Mouse (Mus musculus) spleen, postnatal 4 days (tissue): Measurements from ENCODE around the gene Krt222.
"Not testable (repeated sequence)": the region's sequence is repeated elsewhere in the genome, so short reads cannot be mapped to it uniquely, and the experiment has no call there.

Experiments
- DNase-seq, 2 experiments: peaks; one replicate each; pipeline ENCODE4 v3.0.0; 2022; ENCODE audit warnings: low spot score in 2 of 2

Krt222 gene

DNA sequence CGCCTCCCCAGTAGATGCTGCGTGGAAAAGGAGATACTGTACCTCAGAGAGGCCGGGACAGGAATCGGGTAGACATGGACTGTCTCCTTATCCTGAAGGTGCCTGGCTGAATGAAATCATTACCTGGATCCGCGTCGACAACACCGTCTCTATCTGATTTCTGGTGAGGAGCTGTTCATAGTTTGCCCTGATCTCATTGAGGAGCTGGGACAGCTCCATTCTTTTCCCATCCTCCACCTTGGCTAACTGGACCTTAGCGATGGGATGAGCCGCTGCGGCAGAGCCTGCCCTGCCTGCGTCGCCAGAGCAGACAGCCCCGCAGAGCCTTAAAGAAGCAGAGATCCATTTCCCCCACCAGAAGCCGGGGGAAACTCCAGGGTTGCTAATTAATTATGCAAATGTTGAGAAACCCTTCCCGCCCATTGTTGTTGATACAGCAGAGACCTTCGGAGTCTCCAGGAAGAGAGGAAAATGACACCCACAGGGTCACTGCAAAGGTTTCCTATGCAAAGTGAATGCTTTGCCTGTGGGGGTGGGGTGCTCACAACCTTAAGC, at the start of gene Krt222:
Gene Krt222 (minus strand): TSS at position 266 of the 555 bp plus-strand sequence.
- no peak for DNase-seq

DNA sequence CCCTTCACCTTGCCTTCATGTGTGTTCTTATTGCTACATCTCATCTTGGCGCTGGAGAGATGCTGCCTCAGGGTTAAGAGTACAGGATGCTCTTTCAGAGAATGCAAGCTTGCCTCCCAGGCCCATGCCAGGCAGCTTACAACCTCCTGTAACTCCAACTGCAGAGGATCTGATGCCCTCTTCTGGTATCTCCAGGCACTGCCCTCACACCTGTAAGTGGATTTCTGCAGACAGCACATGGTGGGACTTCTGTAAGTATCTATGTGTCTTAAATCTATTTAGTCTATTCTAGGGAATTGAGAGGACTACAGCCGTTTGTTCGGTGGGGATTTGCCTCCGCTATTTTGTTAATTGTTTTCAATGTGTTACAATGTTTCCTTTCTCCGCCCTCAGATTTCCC, 49.0 kb upstream of the Krt222 start:
- peak; percentile 41 to 67 for DNase-seq

DNA sequence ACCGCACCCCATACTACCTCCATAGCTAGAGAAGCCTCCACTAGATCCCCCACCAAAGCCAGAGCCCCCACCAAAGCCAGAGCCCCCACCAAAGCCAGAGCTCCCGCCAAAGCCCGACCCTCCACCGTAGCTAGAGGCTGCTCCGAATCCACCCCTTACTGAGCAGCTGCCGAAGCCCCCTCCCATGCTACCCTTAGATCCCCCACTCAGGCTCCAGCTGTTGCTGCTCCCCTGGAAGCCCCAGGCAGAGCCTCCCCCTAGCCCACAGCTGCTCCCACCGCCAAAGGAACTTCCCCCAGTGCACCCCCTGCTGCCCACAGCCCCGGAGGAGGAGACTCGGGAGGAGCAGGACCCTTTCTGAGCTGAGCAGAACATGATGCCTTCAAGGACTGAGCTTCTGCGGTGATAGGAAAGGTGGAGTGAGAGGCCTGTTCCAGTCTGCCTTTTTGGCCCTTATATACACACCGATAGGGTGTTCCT, 41.0 kb upstream of the Krt222 start, which contains the start of gene Krt24:
Gene Krt24 (minus strand): TSS at position 430 of the 480 bp plus-strand sequence.
- DNase-seq: no peak

DNA sequence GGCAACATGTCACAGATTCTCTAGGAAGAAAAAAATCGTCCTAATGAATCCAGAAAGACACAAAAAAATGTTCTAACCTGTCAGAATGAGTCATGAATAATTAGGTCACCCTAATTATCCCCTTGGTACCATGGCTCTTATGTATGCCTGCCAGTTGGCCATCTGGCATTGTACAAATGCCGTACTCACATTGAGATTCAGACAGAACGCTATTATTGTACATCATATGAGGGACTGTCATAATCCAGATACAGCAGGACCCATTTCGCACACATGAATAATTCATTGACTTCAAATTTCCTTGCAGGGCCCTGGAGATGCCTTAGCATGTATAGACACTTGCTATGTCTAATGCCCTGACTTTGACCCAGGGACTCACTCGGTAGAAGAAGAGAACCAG, 40.1 kb upstream of the Krt222 start:
- DNase-seq: no peak

DNA sequence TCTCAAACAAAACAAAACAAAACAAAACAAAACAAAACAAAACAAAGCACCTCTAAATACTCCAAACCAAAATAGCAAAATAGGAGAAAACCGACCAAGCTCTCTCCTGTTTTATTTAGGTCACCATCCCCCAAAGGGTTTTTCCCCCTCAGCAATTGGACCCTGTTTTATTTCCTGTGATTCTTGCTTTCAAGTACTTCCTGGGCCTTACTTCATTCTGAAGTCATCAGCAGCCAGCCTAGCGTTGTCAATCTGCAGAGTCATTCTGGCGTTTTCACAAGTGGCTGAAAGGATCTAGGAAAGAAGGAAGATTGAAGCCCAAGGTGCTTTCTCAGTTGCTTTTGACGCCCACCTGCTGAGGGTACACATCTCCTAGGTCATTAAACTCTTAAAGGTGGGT, 39.4 kb upstream of the Krt222 start:
- DNase-seq: no peak

DNA sequence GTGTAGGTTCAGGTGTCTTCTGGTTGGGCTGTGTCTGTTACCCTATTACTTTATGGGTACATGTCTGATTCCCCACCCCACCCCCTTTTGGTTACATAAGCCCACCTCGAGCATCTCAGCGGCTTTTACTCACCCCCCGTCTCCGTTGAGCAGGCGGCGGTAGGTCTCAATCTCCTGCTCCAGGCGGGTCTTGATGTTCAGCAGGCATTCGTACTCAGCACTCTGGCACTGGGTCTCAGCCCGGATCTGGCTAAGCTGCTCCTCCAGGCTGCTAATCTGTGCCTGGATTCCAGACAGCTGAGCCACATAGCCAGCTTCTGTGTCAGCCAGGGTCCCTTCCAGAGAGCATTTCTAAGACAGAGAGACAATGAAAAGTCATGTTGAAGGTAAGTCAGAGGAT, 37.2 kb upstream of the Krt222 start:
- DNase-seq: no peak

DNA sequence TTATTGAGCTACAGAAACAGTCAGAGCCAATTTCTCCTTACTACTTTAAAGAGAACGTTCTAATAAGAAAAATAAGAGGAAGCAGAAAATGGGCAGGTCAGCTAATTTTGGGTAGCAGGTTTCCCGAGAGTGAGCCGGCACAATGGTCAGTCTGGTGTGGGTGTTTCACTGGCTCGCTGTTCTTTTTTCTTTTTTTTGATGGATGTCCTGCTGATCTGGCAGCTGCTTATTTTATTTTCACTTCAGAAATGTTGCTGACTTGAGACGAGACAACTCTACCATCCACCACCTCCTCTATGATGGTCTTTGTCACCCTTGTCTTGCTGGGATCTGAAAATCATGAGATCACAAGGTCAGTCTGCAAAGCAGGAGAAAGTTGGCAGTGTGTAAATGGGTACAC, 36.1 kb upstream of the Krt222 start:
- no peak for DNase-seq

DNA sequence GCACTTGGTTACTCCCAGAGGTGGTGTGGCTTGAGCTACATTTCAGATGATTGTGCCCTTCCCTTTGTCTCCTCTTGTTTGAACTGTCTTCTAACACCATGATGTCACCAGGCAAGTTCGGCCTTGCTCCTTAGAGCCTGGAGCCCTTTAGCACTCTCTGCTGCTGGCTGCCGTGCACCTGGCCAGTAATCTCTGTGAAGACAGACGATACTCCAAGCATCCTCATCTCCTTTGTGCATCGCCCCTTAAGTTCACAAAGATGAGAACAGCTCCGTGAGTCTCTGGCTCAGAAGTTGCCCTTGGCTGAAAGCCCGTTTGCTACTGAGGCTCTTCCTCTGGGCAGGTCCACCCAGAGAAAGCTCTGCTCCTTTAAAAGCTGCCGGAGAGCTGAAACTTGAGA, 32.9 kb upstream of the Krt222 start:
- no peak for DNase-seq

DNA sequence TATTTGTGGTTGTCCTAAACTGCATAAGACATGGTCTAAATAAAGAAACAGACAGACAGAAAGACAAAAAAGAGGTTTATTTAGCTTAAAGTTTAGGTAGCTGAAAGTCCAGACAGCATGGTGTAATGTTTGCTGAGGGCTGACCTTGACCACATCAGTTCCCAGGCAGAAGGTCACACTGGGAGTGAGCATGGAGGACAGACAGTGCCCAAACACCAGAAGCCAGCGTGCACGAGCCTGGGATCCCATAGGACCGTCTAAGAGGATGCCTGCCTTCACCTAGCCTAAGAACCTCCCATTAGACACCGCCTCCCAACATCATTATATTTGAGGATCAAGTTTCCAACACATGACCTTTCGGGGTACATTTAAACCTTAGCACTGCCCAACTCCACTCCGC, 31.7 kb upstream of the Krt222 start:
- DNase-seq: no peak

DNA sequence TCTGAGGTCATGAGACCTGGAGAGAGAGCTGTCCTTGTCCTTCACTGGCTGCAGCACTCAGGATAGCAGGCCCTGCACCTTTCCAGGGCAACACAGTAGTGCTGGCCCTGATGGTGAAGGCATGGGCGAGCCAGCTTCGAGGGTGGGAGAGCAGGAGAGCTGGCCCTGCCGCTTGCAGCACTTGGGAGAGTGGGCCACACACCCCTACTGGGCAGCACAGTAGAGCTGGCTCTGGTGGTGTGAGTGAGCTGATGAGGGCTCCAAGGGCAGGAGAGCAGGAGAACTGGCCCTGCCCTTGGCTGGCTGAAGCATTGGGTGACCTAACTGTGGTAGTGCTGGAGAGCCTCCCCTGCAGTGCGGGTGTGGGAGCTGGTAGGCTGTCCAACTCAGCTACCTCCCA, 28.8 kb upstream of the Krt222 start:
- no peak for DNase-seq

DNA sequence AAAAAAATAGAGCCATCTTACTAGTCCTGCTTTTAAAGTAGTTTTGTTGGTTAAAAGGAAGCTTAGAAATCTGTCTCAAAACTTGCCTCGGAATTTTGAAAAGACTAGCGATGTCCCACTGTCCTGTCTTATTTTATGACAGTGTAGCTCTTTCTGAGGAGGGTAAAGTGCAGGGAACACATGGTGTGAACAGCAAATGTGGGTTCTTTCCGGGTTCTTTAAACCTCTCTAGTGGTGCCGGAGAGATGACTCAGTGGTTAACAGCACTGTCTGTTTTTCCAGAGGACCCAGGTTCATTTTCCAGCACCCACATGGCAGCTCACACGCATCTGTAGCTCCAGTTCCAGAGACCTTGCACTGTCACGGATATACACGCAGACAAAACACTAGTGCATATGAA, 25.3 kb upstream of the Krt222 start:
- no peak for DNase-seq

DNA sequence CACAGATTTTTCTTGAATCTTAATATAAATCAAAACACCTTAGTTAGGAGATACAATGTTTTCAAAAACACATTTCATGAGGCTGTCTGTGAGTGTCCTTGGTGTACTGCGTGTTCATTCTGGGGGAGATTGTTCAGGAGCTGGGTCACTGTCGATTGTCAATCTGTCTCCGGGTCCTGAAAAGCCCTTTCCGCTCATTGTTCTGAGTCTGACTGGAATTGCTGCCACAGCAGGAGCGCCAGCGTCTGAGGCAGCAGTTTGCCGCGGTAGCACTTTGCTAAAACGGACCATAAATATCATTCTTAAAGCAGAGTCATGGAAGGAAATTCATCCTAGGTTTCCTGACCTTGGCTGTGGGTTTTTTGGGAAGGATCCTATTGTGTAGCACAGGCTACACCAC, 21.9 kb upstream of the Krt222 start:
- DNase-seq: no peak

DNA sequence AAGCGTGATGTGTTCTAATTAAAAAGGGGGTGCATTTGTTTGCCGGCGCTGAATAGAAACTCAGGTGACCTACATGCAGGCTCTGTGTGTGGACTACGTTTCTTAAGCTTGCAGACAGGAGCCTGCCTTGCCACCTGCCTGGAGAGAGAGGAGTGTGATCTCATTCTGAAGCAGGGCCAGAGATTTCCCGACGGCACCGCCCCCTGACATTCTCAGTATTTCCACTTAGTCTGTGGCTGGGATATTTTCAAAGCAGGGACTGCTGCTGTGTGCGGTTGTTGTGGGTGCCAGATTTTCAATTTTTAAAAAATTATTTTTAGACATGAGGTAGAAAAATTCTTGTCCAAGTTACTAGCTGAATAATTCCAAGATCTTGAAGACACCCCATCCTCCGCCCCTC, 21.3 kb upstream of the Krt222 start:
- DNase-seq: no peak

DNA sequence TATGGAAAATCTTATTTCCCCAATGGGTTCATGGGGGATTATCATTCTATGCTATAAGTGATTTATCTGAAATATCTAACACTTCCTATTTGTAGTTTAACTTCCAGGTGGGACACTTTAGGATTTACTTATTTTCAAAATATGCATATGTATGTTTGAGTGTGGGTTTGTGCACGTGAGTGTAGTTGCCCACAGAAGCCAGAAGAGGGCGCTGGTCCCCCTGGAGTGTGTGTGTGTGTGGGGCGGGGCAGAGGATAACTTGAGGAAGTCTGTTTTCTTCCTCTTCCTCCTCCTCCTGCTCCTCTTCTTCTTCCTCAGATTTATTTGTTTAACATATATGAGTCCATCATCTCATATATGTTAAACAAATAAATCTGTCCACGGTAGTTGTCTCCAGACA, 12.3 kb upstream of the Krt222 start:
- no peak for DNase-seq

DNA sequence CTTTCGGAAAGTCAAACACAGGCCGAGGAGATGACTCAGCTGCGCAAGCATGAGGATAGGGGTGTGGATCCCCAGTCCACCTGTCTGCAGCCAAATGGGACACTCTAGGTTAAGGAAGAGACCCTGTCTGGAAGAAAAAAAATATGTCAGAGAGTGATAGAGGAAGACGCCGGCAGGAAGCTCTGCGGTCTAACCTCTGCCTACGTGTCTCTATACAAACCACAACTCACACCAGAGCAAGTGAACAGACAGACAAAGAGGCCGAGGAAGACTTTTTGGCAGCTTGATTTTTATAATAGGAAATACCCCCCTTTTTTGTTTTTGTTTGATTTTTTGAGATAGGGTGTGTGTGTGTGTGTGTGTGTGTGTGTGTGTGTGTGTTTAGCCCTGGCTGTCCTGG, 11.4 kb upstream of the Krt222 start:
- DNase-seq: no peak

DNA sequence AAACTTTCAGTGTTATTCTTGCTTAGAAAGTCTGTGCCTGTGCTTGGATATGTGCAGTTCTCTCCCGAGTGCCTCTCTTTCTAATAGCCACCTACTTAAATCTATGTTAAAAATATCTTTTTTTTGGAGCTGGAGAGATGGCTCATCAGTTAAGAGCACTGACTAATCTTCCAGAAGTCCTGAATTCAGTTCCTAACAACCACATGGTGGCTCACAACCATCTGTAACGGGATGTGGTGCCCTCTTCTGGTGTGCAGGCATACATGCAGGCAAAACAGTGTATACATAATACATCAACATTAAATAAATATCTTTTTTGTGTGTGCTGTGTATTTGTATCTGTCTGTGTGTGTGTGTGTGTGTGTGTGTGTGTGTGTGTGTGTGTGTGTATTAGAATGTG, 10.0 kb upstream of the Krt222 start:
- no peak for DNase-seq

DNA sequence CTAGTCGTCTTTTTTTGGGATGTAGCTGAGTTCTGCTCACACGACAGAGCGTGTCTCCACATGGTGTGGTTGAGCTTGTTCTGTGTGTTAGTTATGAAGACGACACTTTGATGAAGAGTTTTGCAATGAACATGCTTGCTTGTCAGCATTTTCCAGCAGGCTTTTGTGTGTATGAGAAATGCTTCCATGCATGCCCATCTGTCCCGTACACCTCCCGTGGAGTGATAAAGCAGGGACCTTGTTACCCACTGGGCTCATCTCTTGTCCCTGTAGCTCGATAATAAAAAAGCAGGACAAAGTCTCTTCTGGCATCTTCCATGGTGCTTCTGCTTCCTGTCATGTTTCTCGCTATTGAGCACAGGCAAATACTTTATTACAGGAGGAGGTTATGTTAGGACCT, 8.8 kb upstream of the Krt222 start:
- no peak for DNase-seq

DNA sequence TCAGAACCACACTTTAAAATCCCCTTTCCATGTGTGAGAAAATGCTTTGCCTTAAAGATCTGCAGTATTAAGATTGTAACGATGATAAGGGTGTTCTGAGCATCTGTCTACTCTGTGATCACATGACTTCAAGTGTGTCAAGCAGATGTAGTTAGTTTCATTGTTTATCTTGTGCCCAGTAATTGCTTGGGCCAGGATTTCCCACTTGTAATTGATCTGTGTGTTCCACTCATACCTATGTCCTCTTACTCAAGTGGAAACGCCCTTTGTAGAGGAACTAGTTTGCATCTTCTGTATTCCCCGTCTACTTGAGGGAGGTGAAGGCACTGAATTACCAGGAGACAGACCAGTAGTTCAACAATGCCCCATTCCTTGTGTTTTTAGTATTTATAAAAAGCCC, 6.8 kb upstream of the Krt222 start:
- no peak for DNase-seq

DNA sequence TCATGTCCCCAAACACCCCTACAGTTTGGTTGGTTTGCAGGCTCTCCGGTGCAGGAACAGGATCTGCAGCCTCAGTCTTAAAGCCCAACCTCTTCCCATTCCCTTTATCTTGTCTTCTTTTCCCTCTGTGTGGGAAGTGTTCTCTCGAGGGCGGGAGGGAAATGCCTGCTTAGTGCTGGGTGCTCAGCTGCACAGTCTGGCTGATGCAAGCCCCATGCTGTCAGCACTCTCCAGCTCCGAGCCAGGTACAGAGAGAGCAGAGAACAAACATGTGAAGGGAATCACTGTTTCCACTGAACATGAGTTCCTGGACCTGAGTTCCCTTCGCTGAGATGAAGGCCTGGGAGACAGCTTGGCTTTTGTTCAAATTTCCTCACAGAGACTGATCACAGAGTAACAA, 6.4 kb upstream of the Krt222 start:
- DNase-seq: no peak

DNA sequence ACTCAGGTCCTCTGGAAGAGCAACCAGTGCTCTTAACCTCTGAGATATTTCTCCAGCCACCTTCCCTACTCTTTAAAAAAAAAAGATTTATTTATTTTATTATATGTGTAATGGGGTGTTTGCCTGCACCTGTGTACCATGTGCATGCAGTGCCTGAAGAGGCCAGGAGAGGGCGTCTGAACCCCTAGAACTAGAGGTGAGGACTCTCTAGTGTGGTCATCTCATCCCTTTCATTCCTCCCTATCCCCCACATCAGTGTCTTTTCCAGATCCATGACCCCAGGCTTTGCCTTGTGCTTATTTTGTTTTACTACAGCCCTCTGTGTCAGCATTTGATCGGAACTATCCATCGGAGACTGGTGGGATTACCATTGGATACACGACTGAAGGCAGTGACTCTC, 5.2 kb upstream of the Krt222 start:
- DNase-seq: peak in 1 of 2 experiments; percentile 72

DNA sequence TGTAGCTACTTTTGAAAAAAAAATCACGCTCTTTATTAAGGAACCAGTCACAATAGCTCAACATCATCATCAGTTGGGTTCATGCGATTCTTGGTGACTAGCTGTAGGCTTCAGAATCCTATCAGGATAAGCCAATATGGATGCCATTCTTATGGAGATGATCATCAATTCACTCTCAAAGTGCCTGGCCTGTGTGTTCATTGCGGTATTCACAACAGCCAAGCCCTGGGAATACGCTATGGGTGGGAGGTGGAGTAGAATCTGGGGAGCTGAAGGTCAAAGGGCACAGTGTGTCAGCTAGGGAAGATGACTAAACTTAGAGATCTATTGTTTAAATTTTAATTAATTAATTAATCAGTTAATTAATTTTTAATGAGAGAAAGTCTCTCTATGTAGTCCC, 4.0 kb upstream of the Krt222 start:
- DNase-seq: no peak

DNA sequence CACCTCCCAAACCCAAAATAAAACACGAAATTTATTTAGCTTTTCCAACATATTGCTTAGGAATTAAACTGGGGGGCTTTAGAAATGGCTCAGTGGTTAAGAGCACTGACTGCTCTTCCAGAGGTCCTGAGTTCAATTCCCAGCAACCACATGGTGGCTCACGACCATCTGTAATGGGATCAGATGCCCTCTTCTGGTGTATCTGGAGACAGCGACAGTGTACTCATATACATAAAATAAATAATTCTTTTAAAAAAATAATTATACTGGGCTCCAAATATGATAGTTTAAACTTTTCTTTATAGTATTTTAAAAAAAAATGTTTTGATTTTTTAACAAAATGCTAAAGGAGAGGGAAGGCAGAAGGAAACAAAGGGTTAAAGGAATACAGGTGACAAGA, 634 bp upstream of the Krt222 start:
- DNase-seq: not testable (repeated sequence)

DNA sequence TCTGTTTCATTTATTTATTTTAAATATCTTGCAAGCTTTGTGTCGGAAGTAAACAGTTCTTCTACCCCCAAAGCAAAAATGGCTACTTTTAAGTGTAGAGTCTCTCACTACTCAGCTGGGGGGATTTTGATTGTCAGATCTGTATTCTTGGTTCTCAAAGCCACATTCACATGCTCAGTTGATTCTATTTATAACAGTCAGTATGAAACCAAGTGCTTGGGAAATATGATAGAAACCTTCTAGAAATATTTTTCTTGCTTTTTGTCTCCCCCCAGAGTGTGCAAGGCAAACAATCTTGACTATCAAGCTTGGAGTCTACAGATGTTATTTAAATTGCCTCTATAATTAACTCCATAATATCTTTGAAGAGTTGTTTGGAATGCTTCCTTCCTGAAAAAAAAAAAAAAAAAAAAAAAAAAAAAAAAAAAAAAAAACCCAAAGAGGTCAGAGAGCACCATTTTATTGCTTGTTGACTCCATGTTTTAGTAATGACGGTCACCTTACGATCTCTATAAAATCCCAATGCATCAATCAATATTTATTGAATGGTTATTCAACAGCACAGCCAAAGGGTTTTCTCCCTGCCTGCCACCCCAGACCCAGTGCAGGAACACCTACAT, 575 bp downstream of the Krt222 start:
- DNase-seq: no peak

DNA sequence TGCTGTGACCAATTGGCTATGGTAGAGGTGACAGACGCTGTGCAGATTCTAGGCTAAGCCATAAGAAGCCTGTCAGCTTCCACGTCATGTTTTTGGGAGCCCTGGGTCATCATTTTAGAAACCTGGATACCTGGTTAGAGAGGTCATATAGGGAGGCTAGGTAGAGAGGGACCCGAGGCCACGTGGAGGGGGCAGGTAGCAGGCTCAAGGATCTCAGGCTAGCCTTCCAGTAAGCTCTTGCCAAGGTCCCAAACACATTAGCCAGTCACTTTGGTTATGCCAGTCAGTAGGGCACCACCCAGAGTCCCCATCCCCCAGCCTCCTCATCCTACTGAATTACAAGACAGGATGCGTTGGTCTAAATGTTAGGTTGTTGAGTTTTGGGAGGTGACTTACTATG, 1.8 kb downstream of the Krt222 start:
- no peak for DNase-seq
